Mouse (Mus musculus) CH12.LX (cell line): Measurements from ENCODE around the gene Dnaja3. TPM values are rescaled to one million over a fixed set of nuclear protein-coding genes. Genes with fewer than 3 reads are reported as not detected.
A peak's percentile ranks its signal among the peaks of the same experiment; 100 is the strongest.

Experiments
- DNase-seq: peaks from one replicate; pipeline ENCODE4 v3.0.0-alpha.2; 2013; ENCODE audit errors: extremely low read depth
- H3K27ac ChIP-seq: 2 replicates; pipeline ENCODE4 v1.5.1; 2012; ENCODE audit warnings: low read depth, mild to moderate bottlenecking, control low read depth, moderate library complexity; ENCODE audit not compliant: insufficient read depth
- H3K27me3 ChIP-seq: replicated peaks from 2 replicates; pipeline ENCODE3; 2012; ENCODE audit warnings: inconsistent platforms
- H3K36me3 ChIP-seq, 2 experiments: replicated peaks in 1 of 2; 2 replicates each; pipeline versions ENCODE3 to v1.6.1; 2012; ENCODE audit warnings: inconsistent platforms in 1 of 2, low read length in 1 of 2, mild to moderate bottlenecking in 1 of 2, mixed read lengths in 1 of 2, moderate library complexity in 1 of 2; ENCODE audit not compliant: control insufficient read depth in 1 of 2, insufficient read depth in 1 of 2
- H3K4me1 ChIP-seq, 2 experiments: 2 replicates each; pipeline ENCODE4 v1.6.1; 2012; ENCODE audit warnings: inconsistent platforms in 1 of 2, moderate library complexity in 1 of 2; ENCODE audit not compliant: insufficient read depth in 2 of 2, control insufficient read depth in 1 of 2
- H3K4me2 ChIP-seq: 2 replicates; pipeline ENCODE4 v1.6.1; 2012; ENCODE audit warnings: low read depth, mild to moderate bottlenecking, control low read depth; ENCODE audit not compliant: poor library complexity, insufficient read depth, severe bottlenecking
- H3K4me3 ChIP-seq, 3 experiments: fragments of 150-350 bp in 1 of 3; sonication (generic) in 1 of 3; replicated peaks in 1 of 3; 2 replicates each; pipeline versions ENCODE3 to v1.5.1; 2011 to 2012; ENCODE audit warnings: low read depth in 2 of 3, low read length in 2 of 3, mild to moderate bottlenecking in 2 of 3, moderate library complexity in 2 of 3, control low read depth in 1 of 3, improper control_type of control experiment in 1 of 3, inconsistent platforms in 1 of 3, mixed read lengths in 1 of 3; ENCODE audit not compliant: poor library complexity in 1 of 3
- H3K79me2 ChIP-seq: replicated peaks from 2 replicates; pipeline ENCODE4 v1.6.1; 2012; ENCODE audit warnings: mild to moderate bottlenecking, moderate library complexity; ENCODE audit not compliant: control insufficient read depth, poor library complexity, insufficient read depth, severe bottlenecking; ENCODE audit errors: extremely low read depth
- H3K9ac ChIP-seq: 2 replicates; pipeline ENCODE4 v1.6.1; 2012; ENCODE audit warnings: low read depth, mild to moderate bottlenecking, control low read depth, moderate library complexity; ENCODE audit not compliant: insufficient read depth
- H3K9me3 ChIP-seq: replicated peaks from 2 replicates; pipeline ENCODE3; 2012; ENCODE audit warnings: low read length, inconsistent platforms, mixed read lengths
- BHLHE40 ChIP-seq: IDR thresholded peaks from 2 replicates; pipeline ENCODE4 v1.6.1; 2011; ENCODE audit warnings: mild to moderate bottlenecking, low read depth, low read length, improper control_type of control experiment
- CHD2 ChIP-seq: IDR thresholded peaks from 2 replicates; pipeline ENCODE4 v1.6.1; 2011; ENCODE audit warnings: low read length, improper control_type of control experiment
- CTCF ChIP-seq, 2 experiments: IDR thresholded peaks in 1 of 2; conservative IDR thresholded peaks in 1 of 2; 2 replicates each; pipeline ENCODE4 v1.5.1; 2011 to 2012; ENCODE audit warnings: low read depth in 2 of 2, low read length in 2 of 2, improper control_type of control experiment in 1 of 2, inconsistent platforms in 1 of 2, mild to moderate bottlenecking in 1 of 2, moderate library complexity in 1 of 2
- E2F4 ChIP-seq: IDR thresholded peaks from 2 replicates; pipeline ENCODE4 v1.6.1; 2011; ENCODE audit warnings: low read depth, low read length, improper control_type of control experiment; ENCODE audit not compliant: insufficient replicate concordance
- ELF1 ChIP-seq: IDR thresholded peaks from 2 replicates; pipeline ENCODE4 v1.6.1; 2014; ENCODE audit warnings: low read depth, mild to moderate bottlenecking, inconsistent platforms, low read length, improper control_type of control experiment
- EP300 ChIP-seq: IDR thresholded peaks from 2 replicates; pipeline ENCODE4 v1.6.1; 2011; ENCODE audit warnings: low read length, improper control_type of control experiment
- GABPA ChIP-seq: IDR thresholded peaks from 2 replicates; pipeline ENCODE4 v1.6.1; 2012; ENCODE audit warnings: low read depth, low read length, improper control_type of control experiment, inconsistent platforms; ENCODE audit not compliant: insufficient replicate concordance
- HCFC1 ChIP-seq: IDR thresholded peaks from 2 replicates; pipeline ENCODE4 v1.6.1; 2012; ENCODE audit warnings: low read depth, mild to moderate bottlenecking, inconsistent platforms, low read length, improper control_type of control experiment
- IRF4 ChIP-seq: IDR thresholded peaks from 2 replicates; pipeline ENCODE4 v1.6.1; 2014; ENCODE audit warnings: low read depth, mild to moderate bottlenecking, inconsistent platforms, low read length, improper control_type of control experiment
- JUND ChIP-seq: conservative IDR thresholded peaks from 2 replicates; pipeline ENCODE4 v1.6.1; 2011; ENCODE audit warnings: low read depth, low read length, improper control_type of control experiment
- MAFK ChIP-seq: IDR thresholded peaks from 2 replicates; pipeline ENCODE4 v1.6.1; 2011; ENCODE audit warnings: low read length, improper control_type of control experiment; ENCODE audit not compliant: insufficient replicate concordance
- MAX ChIP-seq: IDR thresholded peaks from 2 replicates; pipeline ENCODE4 v1.6.1; 2011; ENCODE audit warnings: low read length, improper control_type of control experiment
- MAZ ChIP-seq: IDR thresholded peaks from 2 replicates; pipeline ENCODE4 v1.6.1; 2012; ENCODE audit warnings: low read depth, mild to moderate bottlenecking, inconsistent platforms, low read length, improper control_type of control experiment, moderate library complexity
- MEF2A ChIP-seq: IDR thresholded peaks from 2 replicates; pipeline ENCODE4 v1.6.1; 2014; ENCODE audit warnings: low read depth, mild to moderate bottlenecking, inconsistent platforms, low read length, improper control_type of control experiment, borderline replicate concordance
- NRF1 ChIP-seq: IDR thresholded peaks from 2 replicates; pipeline ENCODE4 v1.6.1; 2014; ENCODE audit warnings: low read depth, mild to moderate bottlenecking, inconsistent platforms, low read length, improper control_type of control experiment, moderate library complexity
- POLR2A ChIP-seq: IDR thresholded peaks from 2 replicates; pipeline ENCODE4 v1.6.1; 2011; ENCODE audit warnings: low read depth, mild to moderate bottlenecking, improper control_type of control experiment, low read length
- RAD21 ChIP-seq: IDR thresholded peaks from 2 replicates; pipeline ENCODE4 v1.6.1; 2011; ENCODE audit warnings: low read depth, mild to moderate bottlenecking, low read length, improper control_type of control experiment, moderate library complexity
- RCOR1 ChIP-seq: conservative IDR thresholded peaks from 2 replicates; pipeline ENCODE4 v1.6.1; 2012; ENCODE audit warnings: low read depth, mild to moderate bottlenecking, inconsistent platforms, low read length, improper control_type of control experiment
- SMC3 ChIP-seq: IDR thresholded peaks from 2 replicates; pipeline ENCODE4 v1.6.1; 2011; ENCODE audit warnings: low read depth, low read length, improper control_type of control experiment
- TCF12 ChIP-seq: IDR thresholded peaks from 2 replicates; pipeline ENCODE4 v1.6.1; 2014; ENCODE audit warnings: low read depth, mild to moderate bottlenecking, inconsistent platforms, low read length, improper control_type of control experiment
- UBTF ChIP-seq: IDR thresholded peaks from 2 replicates; pipeline ENCODE4 v1.6.1; 2012; ENCODE audit warnings: low read depth, mild to moderate bottlenecking, inconsistent platforms, low read length, improper control_type of control experiment, moderate library complexity
- USF1 ChIP-seq: IDR thresholded peaks from 2 replicates; pipeline ENCODE4 v1.6.1; 2014; ENCODE audit warnings: low read depth, mild to moderate bottlenecking, inconsistent platforms, low read length, improper control_type of control experiment
- ZC3H11A ChIP-seq: IDR thresholded peaks from 2 replicates; pipeline ENCODE4 v1.6.1; 2012; ENCODE audit warnings: low read depth, mild to moderate bottlenecking, inconsistent platforms, low read length, improper control_type of control experiment
- ZNF384 ChIP-seq: IDR thresholded peaks from 2 replicates; pipeline ENCODE4 v1.6.1; 2012; ENCODE audit warnings: low read depth, low read length, improper control_type of control experiment, inconsistent platforms
- dilution Hi-C: fragments of 300-500 bp; cut with MboI; formaldehyde crosslinking; loops from 2 replicates; pipeline ENCODE4 v1.14.3; 2020; ENCODE audit warnings: low sequenced_read_pairs; ENCODE audit not compliant: extremely low pct_unique_long_range_greater_than_20kb, extremely low pct_ligation_motif_present
- in situ Hi-C: fragments of 300-500 bp; cut with MboI; formaldehyde crosslinking; loops from 3 replicates; pipeline ENCODE4 v1.14.3; 2019; ENCODE audit warnings: low sequenced_read_pairs, low pct_ligation_motif_present, low pct_unique_long_range_greater_than_20kb, mixed read lengths
- polyA plus RNA-seq: library from polyadenylated mRNA; unstranded; fragments of >175 nt; gene quantifications from 2 replicates; pipeline ENCODE4 v1.2.1, GENCODE M21; 2012; ENCODE audit warnings: low read depth; ENCODE audit not compliant: insufficient read length
- total RNA-seq, 2 experiments: library from RNA; depleted of rRNA; stranded (reverse); fragments of 300-350 nt in 1 of 2; fragments of >200 nt in 1 of 2; gene quantifications; 2 replicates each; pipeline ENCODE4 v1.2.3; 2012 to 2014

Gene Dnaja3
- total and polyA plus RNA-seq, 3 experiments: 56.6 to 85.3 (median 80.4) TPM

GRCm38 (mm10) chr16:4652707-4653416, 13.1 kb downstream of the Dnaja3 start:
- H3K4me2 ChIP-seq: no peak overlapping the region
- in situ Hi-C loops (no loop called here), dilution Hi-C loops (no loop called here)
- no peak overlapping the region for H3K4me3 ChIP-seq
- no peak overlapping the region for H3K27ac ChIP-seq
- H3K27me3 ChIP-seq: no peaks in the 10 kb centered on the region
- no peak for DNase-seq
- H3K36me3 ChIP-seq: peaks cover 81 to 100% of the 10 kb centered on the region in 2 experiments
- no peak for TF ChIP-seq MAZ
- TF ChIP-seq ZC3H11A: no peak
- TF ChIP-seq IRF4: no peak
- TF ChIP-seq NRF1: no peak
- H3K9me3 ChIP-seq: no peaks in the 10 kb centered on the region
- H3K4me1 ChIP-seq: peaks cover 0 to 13% of the 10 kb centered on the region in 2 experiments; a peak in 2 of 4 replicates
- no peak overlapping the region for H3K9ac ChIP-seq
- H3K79me2 ChIP-seq: no peaks in the 10 kb centered on the region

GRCm38 (mm10) chr16:4654706-4655105, 14.9 kb downstream of the Dnaja3 start:
- no peaks in the 10 kb centered on the region for H3K79me2 ChIP-seq
- in situ Hi-C loops (no loop called here), dilution Hi-C loops (no loop called here)
- no peak for TF ChIP-seq E2F4
- no peak for TF ChIP-seq JUND
- no peak for TF ChIP-seq CTCF (conservative IDR thresholded peaks at IDR 0.05 in 1 of 2, IDR thresholded peaks at IDR 0.05 in 1 of 2; ENCODE audit: low read depth in 2 of 2, low read length in 2 of 2)
- no peak for TF ChIP-seq BHLHE40
- TF ChIP-seq IRF4: no peak
- H3K9ac ChIP-seq: no peak overlapping the region
- H3K4me2 ChIP-seq: no peak overlapping the region
- H3K27ac ChIP-seq: no peak overlapping the region
- H3K36me3 ChIP-seq: peaks cover 68 to 95% of the 10 kb centered on the region in 2 experiments
- H3K27me3 ChIP-seq: no peaks in the 10 kb centered on the region
- no peak for DNase-seq
- peaks cover 0 to 22% of the 10 kb centered on the region in 2 experiments; a peak in 2 of 4 replicates for H3K4me1 ChIP-seq
- H3K9me3 ChIP-seq: no peaks in the 10 kb centered on the region
- no peak overlapping the region for H3K4me3 ChIP-seq

- DNase-seq: no peak
- Histone ChIP-seq H3K4me1 (peaks cover 0 to 22% of the 10 kb centered on the region in 2 experiments; a peak in 2 of 4 replicates), H3K4me3 (no peak overlapping the region), H3K9ac (no peak overlapping the region), H3K79me2 (no peaks in the 10 kb centered on the region), H3K4me2 (no peak overlapping the region), H3K36me3 (peaks cover 62 to 91% of the 10 kb centered on the region in 2 experiments), H3K9me3 (no peaks in the 10 kb centered on the region), H3K27me3 (no peaks in the 10 kb centered on the region), H3K27ac (no peak overlapping the region)
- no peak for TF ChIP-seq ZNF384
- no peak for TF ChIP-seq MAFK
- no peak for TF ChIP-seq MAX
- TF ChIP-seq GABPA: no peak
- no peak for TF ChIP-seq MEF2A
- TF ChIP-seq RAD21: peak; percentile 29
- TF ChIP-seq EP300: no peak
- no peak for TF ChIP-seq JUND
- TF ChIP-seq SMC3: peak; percentile 43
- TF ChIP-seq UBTF: no peak
- no peak for TF ChIP-seq ELF1
- TF ChIP-seq CTCF (conservative IDR thresholded peaks at IDR 0.05 in 1 of 2, IDR thresholded peaks at IDR 0.05 in 1 of 2; ENCODE audit: low read depth in 2 of 2, low read length in 2 of 2): peak in 1 of 2 experiments; percentile 45; a peak in 2 of 4 replicates
- no peak for TF ChIP-seq POLR2A
- no peak for TF ChIP-seq RCOR1
- TF ChIP-seq HCFC1: no peak
- no peak for TF ChIP-seq CHD2
- no peak for TF ChIP-seq USF1
- TF ChIP-seq TCF12: no peak
- in situ Hi-C loops (no loop called here), dilution Hi-C loops (no loop called here)
These were observed 15.5 kb downstream of the Dnaja3 start for GRCm38 (mm10) chr16:4655251-4655734.
